ENCODE assay signal across 22 mouse cellular contexts in the genomic region with DNA sequence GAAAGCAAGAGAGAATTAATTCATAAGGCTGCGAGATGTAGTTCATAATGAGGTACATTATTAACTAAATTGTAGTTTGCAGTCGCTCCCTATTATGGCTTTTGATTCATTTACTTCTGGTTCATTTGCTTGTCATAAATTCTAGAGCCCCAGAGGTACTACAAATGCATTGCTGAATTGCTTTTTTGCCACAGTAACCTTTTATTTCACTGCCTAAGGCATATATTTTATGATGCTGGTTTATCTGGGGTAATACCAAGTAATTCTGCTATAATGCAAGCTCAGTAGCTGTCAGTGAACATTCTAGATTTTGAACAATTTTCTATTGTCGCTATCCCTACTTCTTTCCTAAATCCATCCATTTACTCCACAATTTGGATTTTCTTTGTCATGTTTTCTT.
DNase-seq lines count a peak whose midpoint lies in the region; ATAC-seq lines count a peak whose summit lies in the region.
"Had no signal": no experiment of that assay in that cellular context is flagged by ENCODE, and none has a peak within 500 bp of the region (broad histone marks: within the 10 kb centered on the region; RNA-seq: fewer than 3 reads in every experiment).

No protein-coding gene starts in this region.

- no peak for ATAC-seq in midbrain, embryonic 11.5 days (ENCODE audit: low FRiP score)
- no peak for ATAC-seq in midbrain, embryonic 15.5 days (replicated peaks)
- ATAC-seq in neural tube, embryonic 13.5 days (ENCODE audit: low read depth), result peak; percentile 59; the same call in 1 of the 2 replicates
- ATAC-seq in neural tube, embryonic 14.5 days (ENCODE audit: low read depth), result peak; percentile 70
- peak; percentile 55; the same call in 1 of the 2 replicates for ATAC-seq in neural tube, embryonic 15.5 days (ENCODE audit: low FRiP score)
- ATAC-seq: activated CD4-positive, CD25-positive, alpha-beta regulatory T cell, adult 4 months; CD4-positive, CD25-positive, alpha-beta regulatory T cell, adult 4 months; Patski had no signal

- no peaks in the 10 kb centered on the region for H3K9me3 ChIP-seq in midbrain, embryonic 11.5 days (ENCODE audit: control insufficient read depth, low read length)
- H3K9me3 ChIP-seq in midbrain, embryonic 15.5 days, result no peaks in the 10 kb centered on the region
- H3K9me3 ChIP-seq in neural tube, embryonic 13.5 days, result no peaks in the 10 kb centered on the region
- no peaks in the 10 kb centered on the region for H3K9me3 ChIP-seq in neural tube, embryonic 14.5 days (ENCODE audit: control insufficient read depth, low read length)
- H3K9me3 ChIP-seq in neural tube, embryonic 15.5 days (replicated peaks), result no peaks in the 10 kb centered on the region
- H3K9me3 ChIP-seq: G1E had no signal

- DNase-seq in midbrain, embryonic 11.5 days (ENCODE audit: low spot score, missing footprints), result peak; percentile 28
- DNase-seq in neural tube, embryonic 10.5 days (ENCODE audit: extremely low spot score, low spot score), result no peak
- no peak for DNase-seq in right cerebral cortex, postnatal 36 days (ENCODE audit: low spot score in 2 of 2)
- no peak for DNase-seq in lung, postnatal 14 days
- DNase-seq: adrenal gland, adult 2 months; adrenal gland, adult 8-10 months; adrenal gland, postnatal 10 days; adrenal gland, postnatal 14 days; adrenal gland, postnatal 25 days; adrenal gland, postnatal 36 days; B cell, adult 2 months; cerebellum, adult 11 months; cerebellum, adult 11-12 months had no signal

- H3K36me3 ChIP-seq in midbrain, embryonic 11.5 days (ENCODE audit: control insufficient read depth, insufficient read depth, low read length), result no peaks in the 10 kb centered on the region
- no peaks in the 10 kb centered on the region for H3K36me3 ChIP-seq in midbrain, embryonic 15.5 days (replicated peaks)
- H3K36me3 ChIP-seq in neural tube, embryonic 13.5 days, result no peaks in the 10 kb centered on the region
- no peaks in the 10 kb centered on the region for H3K36me3 ChIP-seq in neural tube, embryonic 14.5 days (ENCODE audit: control insufficient read depth, insufficient read depth, low read length)
- H3K36me3 ChIP-seq in neural tube, embryonic 15.5 days, result no peaks in the 10 kb centered on the region
- H3K36me3 ChIP-seq: G1E had no signal

- H3K9ac ChIP-seq in midbrain, embryonic 11.5 days (ENCODE audit: low read length), result no peak overlapping the region
- H3K9ac ChIP-seq in midbrain, embryonic 15.5 days, result no peak overlapping the region
- no peak overlapping the region for H3K9ac ChIP-seq in neural tube, embryonic 13.5 days
- no peak overlapping the region for H3K9ac ChIP-seq in neural tube, embryonic 14.5 days (replicated peaks; ENCODE audit: low read depth, low read length)
- H3K9ac ChIP-seq in neural tube, embryonic 15.5 days (replicated peaks), result no peak overlapping the region

- 90% methylated on average over 3 of the region's 3 CpGs for WGBS in midbrain, embryonic 11.5 days
- WGBS in midbrain, embryonic 15.5 days, result 74% methylated on average over 3 of the region's 3 CpGs
- WGBS in neural tube, embryonic 13.5 days, result 54% methylated on average over 3 of the region's 3 CpGs
- WGBS in neural tube, embryonic 14.5 days, result 42% methylated on average over 3 of the region's 3 CpGs
- 36% methylated on average over 3 of the region's 3 CpGs for WGBS in neural tube, embryonic 15.5 days

- H3K27me3 ChIP-seq in midbrain, embryonic 11.5 days (ENCODE audit: control insufficient read depth, insufficient read depth, low read length), result no peaks in the 10 kb centered on the region
- H3K27me3 ChIP-seq in midbrain, embryonic 15.5 days (replicated peaks), result no peaks in the 10 kb centered on the region
- H3K27me3 ChIP-seq in neural tube, embryonic 13.5 days, result no peaks in the 10 kb centered on the region
- no peaks in the 10 kb centered on the region for H3K27me3 ChIP-seq in neural tube, embryonic 14.5 days (ENCODE audit: control insufficient read depth, insufficient read depth, low read length)
- H3K27me3 ChIP-seq in neural tube, embryonic 15.5 days (replicated peaks), result no peaks in the 10 kb centered on the region
- H3K27me3 ChIP-seq: CH12.LX had no signal

- H3K4me3 ChIP-seq in midbrain, embryonic 11.5 days (ENCODE audit: low read depth, low read length), result no peak overlapping the region
- H3K4me3 ChIP-seq in midbrain, embryonic 15.5 days, result no peak overlapping the region
- H3K4me3 ChIP-seq in neural tube, embryonic 13.5 days, result no peak overlapping the region
- no peak overlapping the region for H3K4me3 ChIP-seq in neural tube, embryonic 14.5 days (ENCODE audit: low read depth, low read length)
- no peak overlapping the region for H3K4me3 ChIP-seq in neural tube, embryonic 15.5 days (replicated peaks)

- no peak overlapping the region for H3K27ac ChIP-seq in midbrain, embryonic 11.5 days (ENCODE audit: low read depth, low read length)
- no peak overlapping the region for H3K27ac ChIP-seq in midbrain, embryonic 15.5 days
- no peak overlapping the region for H3K27ac ChIP-seq in neural tube, embryonic 13.5 days (replicated peaks)
- H3K27ac ChIP-seq in neural tube, embryonic 14.5 days (ENCODE audit: low read depth, low read length), result no peak overlapping the region
- H3K27ac ChIP-seq in neural tube, embryonic 15.5 days (replicated peaks), result no peak overlapping the region

- H3K4me1 ChIP-seq in midbrain, embryonic 11.5 days (ENCODE audit: control insufficient read depth, insufficient read depth, low read length), result no peaks in the 10 kb centered on the region
- 0 out of 2 replicates have a peak, but pooled peaks cover 5% of the 10 kb centered on the region for H3K4me1 ChIP-seq in midbrain, embryonic 15.5 days
- peaks cover 13% of the 10 kb centered on the region for H3K4me1 ChIP-seq in neural tube, embryonic 13.5 days (replicated peaks)
- H3K4me1 ChIP-seq in neural tube, embryonic 14.5 days (ENCODE audit: control insufficient read depth, insufficient read depth, low read length), result no peaks in the 10 kb centered on the region
- H3K4me1 ChIP-seq in neural tube, embryonic 15.5 days, result peaks cover 10% of the 10 kb centered on the region; the same call in 1 of the 2 replicates

- H3K4me2 ChIP-seq in midbrain, embryonic 11.5 days, result no peak overlapping the region
- H3K4me2 ChIP-seq in midbrain, embryonic 15.5 days, result no peak overlapping the region
- H3K4me2 ChIP-seq in neural tube, embryonic 13.5 days, result no peak overlapping the region
- no peak overlapping the region for H3K4me2 ChIP-seq in neural tube, embryonic 14.5 days (ENCODE audit: low read depth, low read length)
- no peak overlapping the region for H3K4me2 ChIP-seq in neural tube, embryonic 15.5 days

Comparison
In these comparisons a context has a peak if more than half of its experiments do, and no peak if none do; other contexts are left out.
1. ATAC-seq: peak in neural tube, embryonic 13.5 days (single experiment), neural tube, embryonic 14.5 days (single experiment) and neural tube, embryonic 15.5 days (single experiment); none in midbrain, embryonic 11.5 days (single experiment) and midbrain, embryonic 15.5 days (single experiment).